Mouse (Mus musculus) midbrain, embryonic 10.5 days (tissue): Measurements from ENCODE around the gene Esyt1. TPM values are rescaled to one million over a fixed set of nuclear protein-coding genes. Genes with fewer than 3 reads are reported as not detected.
"Not testable (repeated sequence)": the region's sequence is repeated elsewhere in the genome, so short reads cannot be mapped to it uniquely, and the experiment has no call there.

ENCODE experiments used
- DNase-seq: peaks from one replicate; pipeline ENCODE4 v3.0.0-alpha.2; 2017; ENCODE audit warnings: low spot score
- H3K27ac ChIP-seq: fragments of 300-500 bp; sonication (generic); replicated peaks from 2 replicates; pipeline ENCODE4 v1.5.1; 2016; ENCODE audit warnings: mild to moderate bottlenecking
- H3K27me3 ChIP-seq: fragments of 300-500 bp; sonication (generic); 2 replicates; pipeline ENCODE4 v1.6.1; 2016; ENCODE audit warnings: low read depth, mild to moderate bottlenecking; ENCODE audit not compliant: poor library complexity, severe bottlenecking
- H3K36me3 ChIP-seq: fragments of 300-500 bp; sonication (generic); 2 replicates; pipeline ENCODE4 v1.6.1; 2016; ENCODE audit warnings: mild to moderate bottlenecking, moderate library complexity
- H3K4me1 ChIP-seq: fragments of 300-500 bp; sonication (generic); 2 replicates; pipeline ENCODE4 v1.6.1; 2016
- H3K4me3 ChIP-seq: fragments of 300-500 bp; sonication (generic); 2 replicates; pipeline ENCODE4 v1.5.1; 2016; ENCODE audit warnings: mild to moderate bottlenecking, moderate library complexity
- H3K9me3 ChIP-seq: fragments of 300-500 bp; sonication (generic); replicated peaks from 2 replicates; pipeline ENCODE4 v1.6.1; 2016; ENCODE audit warnings: mild to moderate bottlenecking
- WGBS: fragments of 180-500 bp; shearing (Covaris S2); methylation state at CpG from one replicate; pipeline ENCODE4 v1.1.7; 2016; 5-methylcytosine and 5-hydroxymethylcytosine counted together
- polyA plus RNA-seq: library from polyadenylated mRNA; unstranded; fragments of >200 nt; fragmentation: Nextera tagmentation; extraction: Ambion mirVana; gene quantifications from 2 replicates; pipeline ENCODE4 v1.2.1, GENCODE M21; 2016

The Esyt1 gene
- polyA plus RNA-seq, 1 experiment from 2014 or later: 17.2 TPM

- not testable (repeated sequence) for H3K27me3 ChIP-seq, H3K9me3 ChIP-seq
- peak; percentile 36 for DNase-seq
- Histone ChIP-seq H3K4me3 (peak overlapping the region; percentile 84), H3K4me1 (peaks cover 30% of the 10 kb centered on the region), H3K27ac (peak overlapping the region; percentile 97), H3K36me3 (peaks cover 29% of the 10 kb centered on the region)
- WGBS: under 1% methylated on average over 30 of the region's 30 CpGs
These were observed 22.6 kb upstream of the Esyt1 start for GRCm38 (mm10) chr10:128548051-128548791.

- DNase-seq: peak; percentile 95
- WGBS: under 1% methylated on average over 49 of the region's 50 CpGs
- Histone ChIP-seq H3K27ac (peak within 1 kb of the TSS; percentile 97), H3K9me3 (no peaks in the 10 kb centered on the region), H3K4me1 (peaks cover 32% of the 10 kb centered on the region), H3K27me3 (no peaks in the 10 kb centered on the region), H3K36me3 (peaks cover 36% of the 10 kb centered on the region), H3K4me3 (peak within 1 kb of the TSS; percentile 84)
These were observed 21.8 kb upstream of the Esyt1 start, which contains the start of gene Zc3h10 for GRCm38 (mm10) chr10:128547361-128548032. Gene Zc3h10 (minus strand): TSS chr10:128547774.

GRCm38 (mm10) chr10:128546787-128547186 is 21.1 kb upstream of the Esyt1 start:
- 31% methylated on average over 7 of the region's 7 CpGs for WGBS
- Histone ChIP-seq H3K9me3 (no peaks in the 10 kb centered on the region), H3K4me1 (peaks cover 32% of the 10 kb centered on the region), H3K27me3 (no peaks in the 10 kb centered on the region), H3K27ac (peak overlapping the region; percentile 97), H3K4me3 (peak overlapping the region; percentile 84), H3K36me3 (peaks cover 44% of the 10 kb centered on the region)
- no peak for DNase-seq

- WGBS: 21% methylated on average over 4 of the region's 4 CpGs
These were observed 20.7 kb upstream of the Esyt1 start for GRCm38 (mm10) chr10:128546361-128546760.

GRCm38 (mm10) chr10:128545570-128545898 is 19.9 kb upstream of the Esyt1 start:
- peaks cover 32% of the 10 kb centered on the region for H3K4me1 ChIP-seq
- H3K36me3 ChIP-seq: peaks cover 52% of the 10 kb centered on the region
- H3K27ac ChIP-seq: no peak overlapping the region
- no peak overlapping the region for H3K4me3 ChIP-seq
- no peak for DNase-seq
- WGBS: 90% methylated on average over 3 of the region's 3 CpGs
- H3K9me3 ChIP-seq: no peaks in the 10 kb centered on the region
- no peaks in the 10 kb centered on the region for H3K27me3 ChIP-seq

More at GRCm38 (mm10) chr10:128546361-128546760, 20.7 kb upstream of the Esyt1 start:
- no peaks in the 10 kb centered on the region for H3K9me3 ChIP-seq
- no peak for DNase-seq
- peaks cover 32% of the 10 kb centered on the region for H3K4me1 ChIP-seq
- H3K36me3 ChIP-seq: peaks cover 48% of the 10 kb centered on the region
- H3K27me3 ChIP-seq: no peaks in the 10 kb centered on the region
- peak overlapping the region; percentile 84 for H3K4me3 ChIP-seq
- peak overlapping the region; percentile 97 for H3K27ac ChIP-seq

- Histone ChIP-seq H3K4me3 (peak overlapping the region; percentile 1; the same call in 1 of the 2 replicates), H3K4me1 (peaks cover 32% of the 10 kb centered on the region), H3K9me3 (no peaks in the 10 kb centered on the region), H3K27me3 (no peaks in the 10 kb centered on the region), H3K27ac (no peak overlapping the region), H3K36me3 (peaks cover 52% of the 10 kb centered on the region)
- no peak for DNase-seq
- 96% methylated on average over 37 of the region's 37 CpGs for WGBS
These were observed 19.3 kb upstream of the Esyt1 start for GRCm38 (mm10) chr10:128544674-128545569.

- H3K9me3 ChIP-seq: no peaks in the 10 kb centered on the region
These were observed 18.5 kb upstream of the Esyt1 start for GRCm38 (mm10) chr10:128544151-128544657.

GRCm38 (mm10) chr10:128543100-128543499 is 17.4 kb upstream of the Esyt1 start:
- Histone ChIP-seq H3K27me3 (no peaks in the 10 kb centered on the region), H3K36me3 (peaks cover 52% of the 10 kb centered on the region), H3K9me3 (no peaks in the 10 kb centered on the region), H3K4me3 (no peak overlapping the region), H3K4me1 (peaks cover 28% of the 10 kb centered on the region), H3K27ac (no peak overlapping the region)
- DNase-seq: no peak
- 85% methylated on average over 2 of the region's 2 CpGs for WGBS

More at GRCm38 (mm10) chr10:128544151-128544657, 18.5 kb upstream of the Esyt1 start:
- peak overlapping the region; percentile 1; the same call in 1 of the 2 replicates for H3K4me3 ChIP-seq
- H3K27ac ChIP-seq: no peak overlapping the region
- WGBS: 96% methylated on average over 15 of the region's 15 CpGs
- H3K4me1 ChIP-seq: peaks cover 28% of the 10 kb centered on the region
- DNase-seq: no peak
- no peaks in the 10 kb centered on the region for H3K27me3 ChIP-seq
- H3K36me3 ChIP-seq: peaks cover 52% of the 10 kb centered on the region

- 86% methylated on average over 1 of the region's 1 CpGs for WGBS
- H3K36me3 ChIP-seq: peaks cover 25% of the 10 kb centered on the region
- DNase-seq: no peak
- no peaks in the 10 kb centered on the region for H3K9me3 ChIP-seq
- H3K27ac ChIP-seq: no peak overlapping the region
- no peaks in the 10 kb centered on the region for H3K27me3 ChIP-seq
- no peak overlapping the region for H3K4me3 ChIP-seq
- peaks cover 9% of the 10 kb centered on the region for H3K4me1 ChIP-seq
These were observed 12.7 kb upstream of the Esyt1 start for GRCm38 (mm10) chr10:128538340-128538870.

- Histone ChIP-seq H3K4me3 (peak overlapping the region; percentile 37), H3K27ac (peak overlapping the region; percentile 3; the same call in 1 of the 2 replicates)
- WGBS: 17% methylated on average over 18 of the region's 18 CpGs
These were observed 10.7 kb upstream of the Esyt1 start for GRCm38 (mm10) chr10:128536266-128536940.

GRCm38 (mm10) chr10:128535624-128536265 is 10.1 kb upstream of the Esyt1 start:
- Histone ChIP-seq H3K9me3 (no peaks in the 10 kb centered on the region), H3K36me3 (no peaks in the 10 kb centered on the region), H3K4me1 (peaks cover 5% of the 10 kb centered on the region), H3K4me3 (peak overlapping the region; percentile 37), H3K27ac (peak overlapping the region; percentile 3; the same call in 1 of the 2 replicates), H3K27me3 (no peaks in the 10 kb centered on the region)
- WGBS: 80% methylated on average over 4 of the region's 4 CpGs
- DNase-seq: no peak

More at GRCm38 (mm10) chr10:128536266-128536940, 10.7 kb upstream of the Esyt1 start:
- DNase-seq: peak; percentile 86
- H3K27me3 ChIP-seq: no peaks in the 10 kb centered on the region
- peaks cover 5% of the 10 kb centered on the region for H3K4me1 ChIP-seq
- H3K9me3 ChIP-seq: no peaks in the 10 kb centered on the region
- H3K36me3 ChIP-seq: peaks cover 5% of the 10 kb centered on the region
